Mouse (Mus musculus): ENCODE measurements at regions not wholly inside any gene's neighbourhood (a gene's known extent, or its start where the extent isn't known, plus 50 kb on each side); places are given as distances from the start of the nearest gene placed in this dataset.
A peak's percentile ranks its signal among the peaks of the same experiment; 100 is the strongest.

DNA sequence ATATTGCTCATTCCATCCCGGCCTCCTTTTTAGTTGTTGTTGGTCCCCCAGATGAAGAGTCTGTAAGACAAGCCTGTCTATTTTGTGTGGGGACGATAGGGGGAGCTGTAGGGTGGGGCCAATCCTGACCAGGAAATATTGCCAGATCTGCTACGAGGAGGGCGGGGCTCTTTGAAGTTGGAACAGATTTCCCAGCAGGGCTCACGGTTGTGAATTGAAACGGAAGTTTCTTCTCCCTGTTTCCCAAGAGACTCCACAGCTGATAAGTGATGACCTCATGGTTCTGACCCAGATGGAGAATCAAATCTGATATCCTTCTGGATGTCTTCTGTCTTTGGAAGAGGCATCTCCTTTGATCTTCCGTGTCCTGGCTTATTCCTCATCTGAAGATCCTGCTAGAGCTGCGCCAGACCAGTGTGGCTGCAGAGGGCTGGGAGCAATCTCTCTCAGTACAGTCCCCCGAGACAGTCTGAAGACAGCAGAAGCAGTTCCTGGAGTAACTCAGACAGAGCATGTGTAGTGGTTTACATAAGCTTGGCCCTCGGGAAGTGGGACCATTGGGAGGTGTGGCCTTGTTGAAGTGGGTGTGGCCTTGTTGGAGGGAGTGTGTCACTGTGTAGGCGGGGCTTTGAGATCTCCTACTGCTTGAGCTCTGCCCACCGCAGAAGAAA, 61.9 kb upstream of the Ctbp2 start:
- peak; percentile 33 for DNase-seq (ENCODE audit: extremely low read depth, low read depth, low spot score)
- H3K4me1 ChIP-seq (ENCODE audit: control insufficient read depth, insufficient read depth, low read length), result no peaks in the 10 kb centered on the region
- no peaks in the 10 kb centered on the region for H3K36me3 ChIP-seq (ENCODE audit: control insufficient read depth, insufficient read depth, low read length)
- H3K79me2 ChIP-seq (ENCODE audit: control insufficient read depth, insufficient read depth, low read length), result no peaks in the 10 kb centered on the region
- peak overlapping the region; percentile 18; the same call in 1 of the 2 replicates for H3K27ac ChIP-seq (replicated peaks; ENCODE audit: insufficient read depth, low read depth, low read length)
- no peak overlapping the region for H3K4me3 ChIP-seq (ENCODE audit: insufficient read depth, low read depth, low read length)
- no peak overlapping the region for H3K9ac ChIP-seq (ENCODE audit: low read depth, low read length)
- peaks cover 2% of the 10 kb centered on the region; the same call in 1 of the 2 replicates for H3K27me3 ChIP-seq (ENCODE audit: control insufficient read depth, insufficient read depth, low read length)
- 22% methylated on average over 12 of the region's 12 CpGs for WGBS
- no peak for TF ChIP-seq POLR2A (IDR thresholded peaks at IDR 0.05; ENCODE audit: extremely low read depth, insufficient read depth, low read length)
- TF ChIP-seq CTCF (IDR thresholded peaks at IDR 0.05; ENCODE audit: low read depth, low read length), result peak; percentile 44; the same call in 1 of the 2 replicates

DNA sequence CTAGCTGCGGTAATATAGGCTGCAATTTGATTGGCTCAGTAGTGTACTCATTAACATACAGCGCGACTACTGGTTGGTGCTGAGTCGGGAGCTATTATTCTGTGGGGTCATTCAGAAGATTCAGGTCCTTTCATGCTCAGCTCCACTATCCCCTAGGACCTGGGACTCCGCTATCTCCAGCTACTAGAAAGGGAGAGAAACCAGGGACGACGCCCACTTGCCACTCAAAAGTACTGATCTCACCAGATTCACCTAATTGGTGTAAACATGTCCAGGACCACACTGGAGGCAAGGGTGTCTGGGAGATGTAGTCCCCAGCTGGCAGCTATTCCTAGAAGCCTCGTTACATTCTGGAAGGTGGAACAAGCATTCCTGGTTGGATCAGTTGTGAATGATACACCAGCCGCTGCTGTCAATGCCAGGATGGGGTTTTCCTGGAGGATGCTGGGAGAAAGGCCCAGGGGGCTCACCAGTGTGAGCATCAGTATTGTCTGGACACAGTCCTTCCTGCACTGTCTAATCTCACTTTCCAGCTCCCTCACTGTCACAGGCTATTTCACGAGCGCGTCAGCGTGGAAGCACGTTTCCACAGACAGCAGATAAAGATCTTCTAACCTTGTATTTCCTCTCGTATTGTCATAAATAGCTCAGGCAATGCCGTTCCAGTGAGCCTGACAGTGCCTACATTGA, 60.9 kb upstream of the Ctbp2 start:
- TF ChIP-seq POLR2A (IDR thresholded peaks at IDR 0.05; ENCODE audit: extremely low read depth, insufficient read depth, low read length) (no peak), CTCF (IDR thresholded peaks at IDR 0.05; ENCODE audit: low read depth, low read length) (no peak)
- Histone ChIP-seq H3K4me3 (ENCODE audit: insufficient read depth, low read depth, low read length) (no peak overlapping the region), H3K27ac (replicated peaks; ENCODE audit: insufficient read depth, low read depth, low read length) (no peak overlapping the region), H3K79me2 (ENCODE audit: control insufficient read depth, insufficient read depth, low read length) (no peaks in the 10 kb centered on the region), H3K9ac (ENCODE audit: low read depth, low read length) (no peak overlapping the region), H3K27me3 (ENCODE audit: control insufficient read depth, insufficient read depth, low read length) (peaks cover 2% of the 10 kb centered on the region; the same call in 1 of the 2 replicates), H3K36me3 (ENCODE audit: control insufficient read depth, insufficient read depth, low read length) (no peaks in the 10 kb centered on the region), H3K4me1 (ENCODE audit: control insufficient read depth, insufficient read depth, low read length) (no peaks in the 10 kb centered on the region)
- WGBS, result 69% methylated on average over 16 of the region's 16 CpGs
- DNase-seq (ENCODE audit: extremely low read depth, low read depth, low spot score), result no peak

GRCm38 (mm10) chr7:133181388-133181787, 57.2 kb upstream of the Ctbp2 start:
- Histone ChIP-seq H3K4me1 (ENCODE audit: control insufficient read depth, insufficient read depth, low read length) (no peaks in the 10 kb centered on the region; the same call in 1 of the 2 replicates), H3K9ac (ENCODE audit: low read depth, low read length) (no peak overlapping the region), H3K36me3 (ENCODE audit: control insufficient read depth, insufficient read depth, low read length) (no peaks in the 10 kb centered on the region), H3K4me3 (ENCODE audit: insufficient read depth, low read depth, low read length) (no peak overlapping the region), H3K79me2 (ENCODE audit: control insufficient read depth, insufficient read depth, low read length) (no peaks in the 10 kb centered on the region), H3K27me3 (ENCODE audit: control insufficient read depth, insufficient read depth, low read length) (peaks cover 2% of the 10 kb centered on the region; the same call in 1 of the 2 replicates), H3K27ac (replicated peaks; ENCODE audit: insufficient read depth, low read depth, low read length) (no peak overlapping the region)
- TF ChIP-seq CTCF (IDR thresholded peaks at IDR 0.05; ENCODE audit: low read depth, low read length), result no peak
- TF ChIP-seq POLR2A (IDR thresholded peaks at IDR 0.05; ENCODE audit: extremely low read depth, insufficient read depth, low read length), result no peak
- DNase-seq (ENCODE audit: extremely low read depth, low read depth, low spot score), result no peak
- WGBS, result 46% methylated on average over 2 of the region's 2 CpGs

DNA sequence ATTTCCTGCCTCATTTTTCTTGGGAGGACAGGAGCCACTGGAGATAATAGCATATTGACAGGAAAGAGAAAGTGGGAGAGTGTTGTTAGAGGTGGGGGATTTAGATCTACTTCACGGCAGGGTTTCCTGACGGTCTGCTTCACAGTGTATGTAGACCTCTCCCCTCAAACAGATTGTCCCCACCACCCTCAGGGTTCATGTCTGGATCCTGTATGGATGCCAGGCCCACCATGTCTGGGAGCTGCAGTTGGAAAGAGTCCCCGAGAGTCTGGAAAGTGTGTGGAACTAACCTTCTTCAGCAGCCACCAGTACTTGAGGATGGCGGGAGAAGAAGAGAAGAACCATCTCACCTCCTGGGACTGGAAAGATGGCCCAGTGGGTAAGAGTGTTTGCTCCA, 53.0 kb upstream of the Ctbp2 start:
- H3K27ac ChIP-seq (replicated peaks; ENCODE audit: insufficient read depth, low read depth, low read length), result no peak overlapping the region

GRCm38 (mm10) chr7:133176256-133177178, 52.4 kb upstream of the Ctbp2 start:
- no peak for DNase-seq (ENCODE audit: extremely low read depth, low read depth, low spot score)
- Histone ChIP-seq H3K27me3 (ENCODE audit: control insufficient read depth, insufficient read depth, low read length) (no peaks in the 10 kb centered on the region), H3K79me2 (ENCODE audit: control insufficient read depth, insufficient read depth, low read length) (no peaks in the 10 kb centered on the region), H3K4me3 (ENCODE audit: insufficient read depth, low read depth, low read length) (no peak overlapping the region), H3K4me1 (ENCODE audit: control insufficient read depth, insufficient read depth, low read length) (no peaks in the 10 kb centered on the region; the same call in 1 of the 2 replicates), H3K36me3 (ENCODE audit: control insufficient read depth, insufficient read depth, low read length) (no peaks in the 10 kb centered on the region), H3K9ac (ENCODE audit: low read depth, low read length) (no peak overlapping the region), H3K27ac (replicated peaks; ENCODE audit: insufficient read depth, low read depth, low read length) (no peak overlapping the region)
- 64% methylated on average over 10 of the region's 10 CpGs for WGBS
- TF ChIP-seq POLR2A (IDR thresholded peaks at IDR 0.05; ENCODE audit: extremely low read depth, insufficient read depth, low read length) (no peak), CTCF (IDR thresholded peaks at IDR 0.05; ENCODE audit: low read depth, low read length) (no peak)

More for the DNA sequence above, 53.0 kb upstream of the Ctbp2 start:
- no peaks in the 10 kb centered on the region for H3K27me3 ChIP-seq (ENCODE audit: control insufficient read depth, insufficient read depth, low read length)
- no peak overlapping the region for H3K9ac ChIP-seq (ENCODE audit: low read depth, low read length)
- H3K4me1 ChIP-seq (ENCODE audit: control insufficient read depth, insufficient read depth, low read length), result no peaks in the 10 kb centered on the region; the same call in 1 of the 2 replicates
- no peak overlapping the region for H3K4me3 ChIP-seq (ENCODE audit: insufficient read depth, low read depth, low read length)
- no peaks in the 10 kb centered on the region for H3K79me2 ChIP-seq (ENCODE audit: control insufficient read depth, insufficient read depth, low read length)
- no peak for TF ChIP-seq POLR2A (IDR thresholded peaks at IDR 0.05; ENCODE audit: extremely low read depth, insufficient read depth, low read length)
- 78% methylated on average over 4 of the region's 4 CpGs for WGBS
- DNase-seq (ENCODE audit: extremely low read depth, low read depth, low spot score), result no peak
- H3K36me3 ChIP-seq (ENCODE audit: control insufficient read depth, insufficient read depth, low read length), result no peaks in the 10 kb centered on the region
